Mouse (Mus musculus) spleen, adult 2 months (tissue): ENCODE data around the gene Aspn.

Source experiments
- CTCF ChIP-seq: fragments of 200-500 bp; IDR thresholded peaks from 2 replicates; pipeline ENCODE4 v1.5.1; 2011; ENCODE audit warnings: mild to moderate bottlenecking, inconsistent platforms; ENCODE audit not compliant: insufficient read depth, insufficient read length, insufficient replicate concordance; ENCODE audit errors: extremely low read depth
- POLR2A ChIP-seq: fragments of 200-500 bp; IDR thresholded peaks from 2 replicates; pipeline ENCODE4 v1.6.1; 2011; ENCODE audit warnings: low read depth, low read length, inconsistent platforms

- TF ChIP-seq CTCF (no peak), POLR2A (no peak)
Observed at GRCm38 (mm10) chr13:49608589-49609322, 64.5 kb downstream of the Aspn start.
